Mouse (Mus musculus) forebrain, embryonic 15.5 days (tissue): Measurements from ENCODE around the gene Cdkn1c. TPM values are rescaled to one million over a fixed set of nuclear protein-coding genes. Genes with fewer than 3 reads are reported as not detected.
A peak's percentile ranks its signal among the peaks of the same experiment; 100 is the strongest.

Experiments used
- ATAC-seq: fragments of 200-750 bp; cut with Nextera tagmentation; replicated peaks from 2 replicates; pipeline ENCODE4 v1.8.0; 2017; ENCODE audit warnings: mild to moderate bottlenecking, moderate TSS enrichment, moderate library complexity
- H3K27ac ChIP-seq: fragments of 300-500 bp; sonication (generic); replicated peaks from 2 replicates; pipeline ENCODE4 v1.5.1; 2015; ENCODE audit warnings: mild to moderate bottlenecking, inconsistent platforms
- H3K27me3 ChIP-seq: fragments of 300-500 bp; sonication (generic); 2 replicates; pipeline ENCODE4 v1.6.1; 2015; ENCODE audit warnings: inconsistent platforms
- H3K36me3 ChIP-seq: fragments of 300-500 bp; sonication (generic); 2 replicates; pipeline ENCODE4 v1.6.1; 2015; ENCODE audit warnings: mild to moderate bottlenecking, inconsistent platforms
- H3K4me1 ChIP-seq: fragments of 300-500 bp; sonication (generic); 2 replicates; pipeline ENCODE4 v1.6.1; 2015; ENCODE audit warnings: inconsistent platforms
- H3K4me2 ChIP-seq: fragments of 300-500 bp; sonication (generic); replicated peaks from 2 replicates; pipeline ENCODE4 v1.6.1; 2015; ENCODE audit warnings: mild to moderate bottlenecking, inconsistent platforms
- H3K4me3 ChIP-seq: fragments of 300-500 bp; sonication (generic); 2 replicates; pipeline ENCODE4 v1.5.1; 2015; ENCODE audit warnings: mild to moderate bottlenecking, inconsistent platforms
- H3K9ac ChIP-seq: fragments of 300-500 bp; sonication (generic); replicated peaks from 2 replicates; pipeline ENCODE4 v1.6.1; 2015; ENCODE audit warnings: mild to moderate bottlenecking, inconsistent platforms
- H3K9me3 ChIP-seq: fragments of 300-500 bp; sonication (generic); 2 replicates; pipeline ENCODE4 v1.6.1; 2016; ENCODE audit warnings: inconsistent platforms
- whole genome bisulfite sequencing: fragments of 180-500 bp; shearing (Covaris S2); methylation state at CpG from one replicate; pipeline ENCODE4 v1.1.7; 2015; ENCODE audit warnings: mixed read lengths; 5-methylcytosine and 5-hydroxymethylcytosine counted together
- polyA plus RNA-seq: library from polyadenylated mRNA; unstranded; fragments of >200 nt; fragmentation: Nextera tagmentation; extraction: Ambion mirVana; gene quantifications from 2 replicates; pipeline ENCODE4 v1.2.1, GENCODE M21; 2015

Gene Cdkn1c
- polyA plus RNA-seq = 139 and 142 TPM in 2 replicates

DNA sequence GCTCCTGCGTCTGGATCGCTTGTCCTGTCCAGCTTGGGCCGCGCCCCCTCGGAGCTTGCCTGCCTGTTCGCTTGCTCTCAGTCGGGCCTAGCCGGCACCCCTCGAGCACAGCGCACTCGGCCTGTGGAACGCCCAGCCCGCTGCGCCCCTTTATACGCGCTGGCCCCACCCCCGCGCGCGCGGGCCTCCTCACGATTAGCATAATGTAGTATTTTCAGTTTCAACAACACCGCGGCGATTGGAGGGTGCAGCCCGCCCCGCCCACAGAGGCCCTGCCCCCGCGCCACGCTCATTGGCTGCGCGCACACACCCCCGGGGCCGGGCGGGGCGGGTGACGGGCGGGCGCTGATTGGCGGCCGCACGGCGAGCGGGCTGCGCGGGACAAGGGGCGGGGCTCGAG lies at the start of gene Cdkn1c:
TSS of gene Cdkn1c (minus strand) at position 177 of the 400 bp plus-strand sequence.
- H3K4me2 ChIP-seq = peak within 1 kb of the TSS; percentile 51
- peak within 1 kb of the TSS; percentile 49 for H3K9ac ChIP-seq
- peak within 1 kb of the TSS; percentile 46 for H3K4me3 ChIP-seq
- ATAC-seq = peak; percentile 88
- WGBS = 44% methylated on average over 47 of the region's 48 CpGs
- peaks cover 31% of the 10 kb centered on the region for H3K27me3 ChIP-seq
- H3K27ac ChIP-seq = peak within 1 kb of the TSS; percentile 44; the same call in 1 of the 2 replicates
- H3K9me3 ChIP-seq = no peaks in the 10 kb centered on the region
- H3K4me1 ChIP-seq = peaks cover 10% of the 10 kb centered on the region
- no peaks in the 10 kb centered on the region for H3K36me3 ChIP-seq

DNA sequence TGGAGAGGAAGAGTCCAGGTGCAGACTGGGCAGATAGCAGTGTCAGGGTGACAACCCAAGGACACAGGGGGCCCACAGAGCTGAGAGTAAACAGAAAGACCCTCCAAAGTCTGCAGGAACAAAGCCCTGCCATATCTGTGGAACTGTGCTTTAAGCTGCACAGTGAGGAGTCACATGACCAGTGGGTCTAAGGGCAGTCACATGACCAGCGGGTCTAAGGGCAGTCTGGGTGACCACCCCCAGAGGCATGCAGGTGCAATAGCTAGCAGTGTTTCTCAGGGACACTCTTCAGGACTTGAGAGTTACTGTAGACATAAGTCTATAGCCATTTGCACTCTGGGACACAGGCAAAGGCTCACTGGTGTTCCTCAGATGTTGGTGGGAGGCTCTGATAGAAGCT lies 48.7 kb upstream of the Cdkn1c start:
- Histone ChIP-seq H3K9me3 (no peaks in the 10 kb centered on the region), H3K4me3 (no peak overlapping the region), H3K27me3 (peaks cover 7% of the 10 kb centered on the region; the same call in 1 of the 2 replicates), H3K4me1 (no peaks in the 10 kb centered on the region), H3K9ac (no peak overlapping the region), H3K27ac (no peak overlapping the region), H3K36me3 (peaks cover 19% of the 10 kb centered on the region), H3K4me2 (no peak overlapping the region)
- ATAC-seq = no peak
- 83% methylated on average over 1 of the region's 1 CpGs for WGBS

DNA sequence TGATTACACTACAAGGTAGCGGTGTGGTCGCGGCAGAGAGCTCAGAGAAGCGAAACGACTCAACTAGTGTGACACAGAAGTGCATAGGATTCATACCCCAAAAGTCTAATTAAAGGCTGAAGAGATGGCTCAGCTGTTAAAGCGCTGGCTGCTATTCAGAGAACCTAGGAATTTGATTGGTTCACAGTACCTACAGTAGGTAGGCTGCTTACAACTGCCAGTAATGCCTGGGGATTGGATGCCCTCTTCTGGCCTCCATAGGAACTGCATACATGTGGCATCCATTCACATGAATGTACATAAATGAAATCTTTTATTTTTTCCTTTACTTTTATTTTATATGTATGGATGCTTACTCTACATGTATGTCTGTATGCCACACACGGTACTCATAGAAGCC lies 45.8 kb upstream of the Cdkn1c start:
- H3K9me3 ChIP-seq = no peaks in the 10 kb centered on the region
- H3K36me3 ChIP-seq = no peaks in the 10 kb centered on the region
- H3K4me2 ChIP-seq = no peak overlapping the region
- ATAC-seq = no peak
- H3K27ac ChIP-seq = no peak overlapping the region
- 22% methylated on average over 7 of the region's 7 CpGs for WGBS
- peaks cover 12% of the 10 kb centered on the region for H3K4me1 ChIP-seq
- no peak overlapping the region for H3K9ac ChIP-seq
- no peak overlapping the region for H3K4me3 ChIP-seq
- H3K27me3 ChIP-seq = peaks cover 33% of the 10 kb centered on the region

DNA sequence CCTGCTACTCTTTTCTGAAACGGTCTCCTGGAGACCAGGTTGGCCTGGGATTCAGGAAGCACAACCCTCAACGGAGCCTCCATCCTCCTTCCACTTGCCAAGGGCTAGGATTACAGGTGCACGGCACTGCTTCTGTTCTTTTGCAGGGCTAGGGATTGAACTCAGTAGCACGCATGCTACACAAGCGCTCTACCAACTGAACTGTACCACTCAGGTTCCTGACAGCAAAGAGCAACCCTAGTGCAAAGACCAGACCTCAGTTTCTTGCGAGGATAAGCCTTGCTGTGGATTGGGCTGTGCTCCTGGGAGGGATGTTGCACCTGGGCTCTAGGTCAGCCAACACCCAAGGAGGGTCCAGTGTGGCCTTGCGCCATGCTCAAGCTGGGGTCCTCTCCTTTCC lies 45.4 kb upstream of the Cdkn1c start:
- Histone ChIP-seq H3K4me3 (no peak overlapping the region), H3K9me3 (no peaks in the 10 kb centered on the region), H3K4me2 (no peak overlapping the region), H3K27me3 (peaks cover 37% of the 10 kb centered on the region), H3K27ac (no peak overlapping the region), H3K9ac (no peak overlapping the region), H3K4me1 (peaks cover 15% of the 10 kb centered on the region), H3K36me3 (no peaks in the 10 kb centered on the region)
- 63% methylated on average over 7 of the region's 7 CpGs for WGBS
- ATAC-seq = no peak

DNA sequence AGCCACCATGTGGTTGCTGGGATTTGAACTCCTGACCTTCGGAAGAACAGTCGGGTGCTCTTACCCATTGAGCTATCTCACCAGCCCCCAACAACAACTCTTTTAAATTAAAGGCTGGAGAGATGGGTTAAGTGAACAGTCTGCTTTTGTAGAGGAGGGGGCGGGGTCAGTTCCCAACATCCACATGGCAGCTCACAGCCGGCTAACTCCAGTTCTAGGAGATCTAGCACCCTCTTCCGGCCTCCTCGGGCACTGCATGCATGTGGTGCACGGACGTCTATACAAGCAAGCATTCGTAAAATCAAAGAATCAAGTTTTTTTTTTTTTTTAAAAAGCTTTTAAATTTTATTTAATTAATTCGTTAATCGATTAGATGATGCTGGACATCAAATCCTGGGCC lies 45.0 kb upstream of the Cdkn1c start:
- Histone ChIP-seq H3K27me3 (peaks cover 41% of the 10 kb centered on the region), H3K4me1 (peaks cover 15% of the 10 kb centered on the region), H3K4me3 (no peak overlapping the region), H3K27ac (no peak overlapping the region), H3K9me3 (no peaks in the 10 kb centered on the region), H3K36me3 (no peaks in the 10 kb centered on the region), H3K9ac (no peak overlapping the region), H3K4me2 (no peak overlapping the region)
- ATAC-seq = no peak
- WGBS = 28% methylated on average over 11 of the region's 11 CpGs

DNA sequence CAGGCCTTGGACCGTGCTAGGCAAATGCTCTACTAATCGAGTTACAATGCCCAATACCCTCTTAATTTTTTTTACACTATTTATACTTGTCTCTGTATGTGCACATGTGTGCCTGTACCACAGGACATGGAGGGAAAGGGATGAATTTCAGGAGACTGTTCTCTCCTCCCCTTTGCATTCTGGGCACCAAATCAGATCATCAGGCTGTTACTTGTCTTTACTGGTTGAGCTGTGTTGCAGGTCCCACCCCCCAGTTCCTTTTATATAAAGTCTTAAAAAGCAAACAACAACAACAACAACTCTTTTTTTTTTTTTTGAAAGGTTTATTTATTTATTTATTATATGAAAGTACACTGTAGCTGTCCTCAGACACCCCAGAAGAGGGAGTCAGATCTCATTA lies 44.6 kb upstream of the Cdkn1c start:
- no peak overlapping the region for H3K27ac ChIP-seq
- H3K27me3 ChIP-seq = peaks cover 45% of the 10 kb centered on the region

DNA sequence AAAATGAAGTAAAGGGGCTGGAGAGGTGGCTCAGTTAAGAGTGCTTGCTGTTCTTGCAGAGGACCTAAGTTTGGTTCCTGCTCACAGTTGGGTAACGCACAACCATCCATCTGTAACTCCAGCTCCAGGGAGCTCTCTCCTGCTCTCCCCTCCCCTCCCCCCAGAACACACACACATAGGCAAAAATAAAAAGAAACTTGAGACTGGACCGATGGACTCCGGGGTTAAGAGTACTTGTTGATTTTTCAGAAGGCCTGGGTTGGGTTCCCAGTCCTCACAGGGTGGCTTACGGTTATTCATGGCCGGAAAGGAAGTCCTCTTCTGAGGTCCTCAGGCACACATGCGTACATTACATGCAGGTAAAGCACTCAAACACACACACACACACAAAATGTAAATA lies 43.1 kb upstream of the Cdkn1c start:
- Histone ChIP-seq H3K9me3 (no peaks in the 10 kb centered on the region), H3K9ac (no peak overlapping the region), H3K4me2 (no peak overlapping the region), H3K27ac (no peak overlapping the region), H3K27me3 (peaks cover 55% of the 10 kb centered on the region), H3K4me1 (peaks cover 15% of the 10 kb centered on the region), H3K36me3 (no peaks in the 10 kb centered on the region), H3K4me3 (no peak overlapping the region)
- ATAC-seq = no peak
- 91% methylated on average over 6 of the region's 6 CpGs for WGBS

More for the DNA sequence above, 44.6 kb upstream of the Cdkn1c start:
- H3K9me3 ChIP-seq = no peaks in the 10 kb centered on the region
- no peak overlapping the region for H3K4me3 ChIP-seq
- no peak overlapping the region for H3K9ac ChIP-seq
- H3K4me2 ChIP-seq = no peak overlapping the region
- H3K36me3 ChIP-seq = no peaks in the 10 kb centered on the region
- H3K4me1 ChIP-seq = peaks cover 15% of the 10 kb centered on the region
- WGBS = 93% methylated on average over 2 of the region's 2 CpGs
- ATAC-seq = no peak

DNA sequence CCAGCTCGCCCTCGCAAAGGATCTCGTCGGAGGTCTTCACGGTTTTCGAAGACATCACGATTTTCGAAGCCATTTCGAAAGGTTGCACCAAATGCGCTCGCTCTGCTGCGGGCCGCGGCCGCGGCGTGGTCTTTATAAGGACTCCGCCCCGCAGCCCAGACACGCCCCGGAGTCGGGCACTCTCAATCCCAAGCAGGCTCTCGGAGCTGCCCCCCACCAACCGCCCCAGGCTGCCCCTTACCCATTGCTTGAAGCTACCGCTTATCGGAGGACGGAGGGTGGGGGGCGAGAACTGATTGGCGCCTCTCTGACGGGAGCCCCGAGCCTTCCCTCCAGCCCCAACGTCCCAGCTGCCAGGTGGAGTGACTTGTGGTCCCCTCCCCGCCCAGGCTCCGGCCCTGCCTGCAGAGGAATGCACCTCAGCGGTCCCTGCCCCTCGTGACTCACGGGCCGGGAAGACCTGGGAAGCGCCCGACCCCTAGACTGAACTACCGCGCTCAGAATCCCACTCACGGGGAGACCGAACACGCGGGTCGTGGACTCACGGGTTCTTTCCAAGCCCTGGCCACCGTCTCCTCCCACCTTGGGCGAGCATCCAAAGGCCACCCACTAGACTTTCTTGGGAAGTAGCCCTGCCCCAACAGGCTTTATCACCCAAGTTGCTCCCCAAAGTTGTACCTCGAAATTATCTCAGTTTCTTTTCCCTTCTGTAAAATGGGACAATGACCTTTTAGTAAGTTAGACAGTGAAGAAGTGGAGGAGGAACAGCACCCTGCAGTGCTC lies 41.8 kb upstream of the Cdkn1c start, which contains the start of gene Phlda2:
TSS of gene Phlda2 (minus strand) at position 733 of the 783 bp plus-strand sequence.
- Histone ChIP-seq H3K4me2 (peak within 1 kb of the TSS; percentile 75), H3K4me1 (peaks cover 15% of the 10 kb centered on the region), H3K4me3 (peak within 1 kb of the TSS; percentile 43), H3K27ac (no peak within 1 kb of the TSS), H3K9ac (peak within 1 kb of the TSS; percentile 11; the same call in 1 of the 2 replicates), H3K9me3 (no peaks in the 10 kb centered on the region), H3K27me3 (peaks cover 55% of the 10 kb centered on the region), H3K36me3 (no peaks in the 10 kb centered on the region)
- ATAC-seq = no peak
- 3% methylated on average over 51 of the region's 51 CpGs for WGBS

DNA sequence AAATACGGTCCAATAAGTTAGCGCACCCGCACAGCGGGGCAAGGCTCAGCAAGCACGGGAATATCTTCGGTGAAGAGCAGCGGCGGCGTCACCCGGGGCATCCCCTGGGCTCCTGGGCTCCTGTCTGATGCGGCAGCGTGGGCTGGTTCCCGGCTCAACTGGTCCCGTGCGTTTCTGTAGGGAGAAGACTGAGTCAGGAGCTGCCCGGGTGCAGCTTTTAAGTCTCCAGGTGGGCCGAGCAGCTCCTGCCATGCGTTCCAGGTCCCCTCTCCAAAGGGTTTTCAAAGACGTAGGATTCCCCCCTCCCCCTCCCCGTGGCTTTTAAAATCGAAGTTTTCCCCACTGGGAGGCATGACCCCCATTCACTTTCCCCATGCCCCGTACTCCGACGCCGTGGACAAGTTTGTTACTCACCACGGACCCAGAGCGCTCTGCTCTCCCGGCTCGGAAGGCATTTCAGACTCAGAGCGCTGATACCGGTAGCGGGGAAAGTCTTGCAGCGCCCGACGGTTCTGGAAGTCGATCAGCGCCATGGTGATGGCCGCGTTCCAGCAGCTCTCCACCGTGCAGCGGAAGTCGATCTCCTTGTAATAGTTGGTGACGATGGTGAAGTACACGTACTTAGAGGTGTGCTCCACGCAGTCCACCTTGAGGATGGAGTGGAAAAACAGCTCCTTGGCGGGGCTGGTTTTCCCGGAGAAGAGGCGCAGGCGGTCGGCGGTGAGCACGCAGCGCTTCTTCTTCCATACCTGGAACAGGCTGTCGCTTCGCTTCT lies 41.0 kb upstream of the Cdkn1c start:
- H3K9me3 ChIP-seq = no peaks in the 10 kb centered on the region
- no peaks in the 10 kb centered on the region for H3K36me3 ChIP-seq
- peaks cover 55% of the 10 kb centered on the region for H3K27me3 ChIP-seq
- H3K4me2 ChIP-seq = peak overlapping the region; percentile 75
- H3K9ac ChIP-seq = peak overlapping the region; percentile 11; the same call in 1 of the 2 replicates
- peaks cover 15% of the 10 kb centered on the region for H3K4me1 ChIP-seq
- H3K27ac ChIP-seq = no peak overlapping the region
- peak overlapping the region; percentile 43 for H3K4me3 ChIP-seq
- no peak for ATAC-seq
- WGBS = 3% methylated on average over 55 of the region's 55 CpGs

DNA sequence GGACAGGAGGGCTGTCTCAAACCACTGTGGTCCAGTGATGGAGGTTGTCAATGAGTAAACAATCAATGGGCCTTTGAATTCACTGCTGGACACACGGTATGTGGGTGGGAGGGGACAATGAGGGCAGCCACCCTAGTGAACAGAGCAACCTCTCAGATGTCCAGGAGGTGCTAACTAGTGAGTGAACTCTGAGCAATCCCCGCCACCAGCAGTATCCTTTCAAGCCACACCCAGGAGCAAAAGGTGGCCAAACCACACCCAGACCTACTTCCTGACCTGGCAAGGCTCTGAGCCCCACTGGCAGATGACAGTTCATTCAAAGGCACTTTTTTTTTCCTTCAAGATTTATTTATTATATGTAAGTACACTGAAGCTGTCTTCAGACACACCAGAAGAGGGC lies 40.1 kb upstream of the Cdkn1c start:
- Histone ChIP-seq H3K4me3 (no peak overlapping the region), H3K4me2 (no peak overlapping the region), H3K9me3 (no peaks in the 10 kb centered on the region), H3K27ac (no peak overlapping the region), H3K4me1 (peaks cover 15% of the 10 kb centered on the region), H3K27me3 (peaks cover 55% of the 10 kb centered on the region), H3K36me3 (no peaks in the 10 kb centered on the region), H3K9ac (no peak overlapping the region)
- no peak for ATAC-seq
- 53% methylated on average over 2 of the region's 2 CpGs for WGBS

DNA sequence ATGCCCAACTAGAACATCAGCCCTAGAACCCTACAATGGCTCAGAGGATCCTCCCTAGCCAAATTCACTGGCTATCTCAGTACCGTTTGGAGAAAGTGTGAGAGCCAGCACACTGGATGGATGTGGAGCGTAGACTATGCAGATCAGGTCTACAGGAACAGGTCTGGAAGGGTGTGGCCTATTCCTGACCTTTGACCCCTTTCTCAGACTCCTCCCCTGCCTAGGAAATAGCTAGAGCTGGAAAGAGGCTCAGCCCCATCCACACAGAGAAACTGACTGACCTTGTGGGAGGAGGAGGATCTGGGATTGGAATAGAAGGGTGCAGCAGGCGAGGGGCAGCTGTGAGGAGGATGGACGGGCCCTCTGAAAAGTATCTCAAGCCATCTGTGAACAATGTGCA lies 37.7 kb upstream of the Cdkn1c start:
- Histone ChIP-seq H3K4me2 (no peak overlapping the region), H3K36me3 (no peaks in the 10 kb centered on the region), H3K27me3 (peaks cover 40% of the 10 kb centered on the region), H3K27ac (no peak overlapping the region), H3K9ac (no peak overlapping the region), H3K4me1 (peaks cover 15% of the 10 kb centered on the region), H3K9me3 (no peaks in the 10 kb centered on the region), H3K4me3 (no peak overlapping the region)
- WGBS = 88% methylated on average over 4 of the region's 4 CpGs
- no peak for ATAC-seq
